Mouse (Mus musculus) gastrocnemius, postnatal 14 days (tissue): ENCODE measurements around the gene Muc5b. TPM values are rescaled to one million over a fixed set of nuclear protein-coding genes. Genes with fewer than 3 reads are reported as not detected.
"Not testable (repeated sequence)": the region's sequence is repeated elsewhere in the genome, so short reads cannot be mapped to it uniquely, and the experiment has no call there.

Source experiments
- DNase-seq: peaks from one replicate; pipeline ENCODE4 v3.0.0; 2021; ENCODE audit warnings: mixed read lengths
- intact Hi-C: fragments of 180-260 bp; cut with DNase I; formaldehyde crosslinking; loops from one replicate; pipeline ENCODE4 v1.15.1; 2025; ENCODE audit warnings: low total_unique reads
- long read RNA-seq, 2 experiments: library from polyadenylated mRNA; stranded (forward); transcript quantifications; one replicate each; pipeline ENCODE4 v2.0.0; 2021
- total RNA-seq, 2 experiments: library from RNA; stranded (reverse); gene quantifications; 2 replicates each; pipeline ENCODE4 v1.2.3; 2021

Muc5b gene
- total RNA-seq = not detected
- long read RNA-seq, experiment 1 = 0 reads
- long read RNA-seq, experiment 2 = 0 reads

DNA sequence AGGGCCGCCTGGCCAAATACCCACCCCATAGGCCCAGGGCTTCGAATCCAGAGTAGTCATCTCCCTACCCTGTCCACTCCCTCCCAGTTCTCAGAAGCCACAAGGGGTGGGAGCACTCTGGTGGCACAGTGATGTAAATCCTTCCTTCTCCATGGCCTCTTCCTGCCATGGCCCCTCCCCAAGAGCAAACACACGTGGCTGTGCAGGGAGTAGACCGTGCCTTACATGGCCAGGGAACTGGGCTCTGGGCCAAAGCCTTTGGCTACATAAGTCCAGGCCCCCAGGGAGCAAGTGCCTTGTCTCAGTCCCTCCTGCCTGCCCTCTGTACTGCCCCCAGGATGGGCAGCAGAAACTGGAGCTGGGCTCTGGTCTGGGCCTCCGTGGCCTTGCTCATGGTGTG is at the start of gene Muc5b:
Gene Muc5b (plus strand): TSS at position 292 of the 400 bp plus-strand sequence.
- intact Hi-C loops = no loop called here
- DNase-seq = no peak

DNA sequence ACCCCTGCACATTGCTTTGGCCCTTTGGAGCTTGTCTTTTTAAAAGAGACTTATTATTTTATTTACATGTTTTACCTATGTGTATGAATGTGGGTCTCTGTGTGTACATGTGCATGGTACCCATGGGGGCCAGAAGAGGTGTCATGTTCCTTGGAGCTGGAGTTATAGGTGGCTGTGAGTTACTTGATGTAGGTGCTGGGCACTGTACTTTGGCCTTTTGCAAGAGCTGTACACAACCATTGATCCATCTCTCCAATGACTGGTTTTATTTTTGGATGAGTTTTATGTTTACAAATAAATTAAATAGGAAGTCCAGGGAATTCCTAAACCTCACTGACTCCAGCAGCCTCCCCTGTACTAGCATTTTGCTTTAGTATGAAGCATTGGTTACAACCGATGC is 44.6 kb upstream of the Muc5b start:
- intact Hi-C loops = no loop called here

DNA sequence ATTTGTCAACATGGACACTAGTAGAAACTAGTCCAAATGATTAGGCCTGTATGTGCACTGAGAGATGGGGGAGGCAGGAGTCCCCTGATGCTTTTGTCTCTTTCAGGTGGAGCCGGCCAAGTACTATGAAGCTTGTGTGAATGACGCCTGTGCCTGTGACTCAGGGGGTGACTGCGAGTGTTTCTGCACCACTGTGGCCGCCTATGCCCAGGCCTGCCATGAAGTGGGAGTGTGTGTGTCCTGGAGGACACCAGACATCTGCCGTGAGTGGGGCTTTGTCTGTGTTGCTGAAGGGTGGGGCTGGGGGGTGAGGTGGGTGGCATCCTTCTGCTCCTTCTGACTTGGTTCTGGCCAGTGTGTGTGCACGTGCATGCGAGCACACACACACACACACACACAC is 35.7 kb upstream of the Muc5b start:
- intact Hi-C loops = no loop called here
- no peak for DNase-seq

More for the DNA sequence above, 44.6 kb upstream of the Muc5b start:
- no peak for DNase-seq

DNA sequence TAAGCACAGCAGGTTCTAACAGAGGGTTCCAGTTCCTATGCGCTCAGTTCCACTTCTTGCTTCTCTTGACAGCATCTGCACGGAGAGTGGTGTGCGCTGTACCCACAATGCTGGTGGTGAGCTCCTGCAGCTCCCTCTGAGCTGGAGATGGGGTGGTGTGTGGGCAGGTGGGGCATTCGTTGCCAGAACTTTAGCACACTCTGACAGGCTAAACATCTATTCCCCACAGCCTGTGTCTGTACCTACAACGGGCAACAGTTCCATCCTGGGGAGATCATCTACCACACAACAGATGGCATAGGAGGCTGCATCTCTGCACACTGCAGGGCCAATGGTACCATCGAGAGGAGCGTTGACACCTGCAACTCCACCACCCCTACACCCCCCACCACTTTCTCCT is 33.5 kb upstream of the Muc5b start:
- DNase-seq = no peak
- intact Hi-C loops = no loop called here

DNA sequence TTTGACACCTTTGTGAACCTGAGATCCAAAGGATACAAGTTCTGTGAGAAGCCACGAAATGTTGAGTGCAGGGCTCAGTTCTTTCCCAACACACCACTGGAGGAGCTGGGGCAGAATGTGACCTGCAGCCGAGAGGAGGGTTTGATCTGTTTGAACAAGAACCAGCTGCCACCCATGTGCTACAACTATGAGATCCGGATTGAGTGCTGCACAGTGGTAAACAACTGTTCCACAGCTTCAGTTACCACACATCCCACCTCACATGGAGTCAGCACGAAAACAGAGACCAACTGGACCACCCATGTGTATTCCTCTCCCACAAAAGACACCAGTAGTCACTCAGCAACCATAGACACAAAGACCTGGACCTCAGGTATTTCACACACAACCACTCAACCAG is 31.0 kb upstream of the Muc5b start:
- DNase-seq, intact Hi-C loops: not testable (repeated sequence)

DNA sequence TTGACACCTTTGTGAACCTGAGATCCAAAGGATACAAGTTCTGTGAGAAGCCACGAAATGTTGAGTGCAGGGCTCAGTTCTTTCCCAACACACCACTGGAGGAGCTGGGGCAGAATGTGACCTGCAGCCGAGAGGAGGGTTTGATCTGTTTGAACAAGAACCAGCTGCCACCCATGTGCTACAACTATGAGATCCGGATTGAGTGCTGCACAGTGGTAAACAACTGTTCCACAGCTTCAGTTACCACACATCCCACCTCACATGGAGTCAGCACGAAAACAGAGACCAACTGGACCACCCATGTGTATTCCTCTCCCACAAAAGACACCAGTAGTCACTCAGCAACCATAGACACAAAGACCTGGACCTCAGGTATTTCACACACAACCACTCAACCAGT is 28.9 kb upstream of the Muc5b start:
- intact Hi-C loops, DNase-seq: not testable (repeated sequence)

DNA sequence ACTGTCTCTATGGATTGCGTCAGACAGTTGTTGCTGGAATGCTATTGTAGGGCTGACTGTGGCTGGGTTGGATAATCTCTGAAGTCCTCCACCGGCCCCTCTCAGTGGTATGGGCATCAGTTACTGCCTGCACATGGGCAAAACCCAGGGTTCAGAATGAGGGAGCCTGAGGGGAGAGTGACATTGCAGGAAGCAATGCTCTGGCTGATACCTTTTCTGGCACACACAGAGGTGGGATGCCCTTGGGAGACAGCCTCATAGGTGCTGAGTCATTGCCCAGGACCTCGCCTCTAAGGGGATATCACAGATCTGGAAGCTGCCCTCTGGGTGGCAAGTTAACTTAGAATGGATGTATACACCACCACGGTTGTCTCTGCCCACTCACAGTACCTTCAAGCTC is 25.5 kb upstream of the Muc5b start:
- intact Hi-C loops = no loop called here
- no peak for DNase-seq

DNA sequence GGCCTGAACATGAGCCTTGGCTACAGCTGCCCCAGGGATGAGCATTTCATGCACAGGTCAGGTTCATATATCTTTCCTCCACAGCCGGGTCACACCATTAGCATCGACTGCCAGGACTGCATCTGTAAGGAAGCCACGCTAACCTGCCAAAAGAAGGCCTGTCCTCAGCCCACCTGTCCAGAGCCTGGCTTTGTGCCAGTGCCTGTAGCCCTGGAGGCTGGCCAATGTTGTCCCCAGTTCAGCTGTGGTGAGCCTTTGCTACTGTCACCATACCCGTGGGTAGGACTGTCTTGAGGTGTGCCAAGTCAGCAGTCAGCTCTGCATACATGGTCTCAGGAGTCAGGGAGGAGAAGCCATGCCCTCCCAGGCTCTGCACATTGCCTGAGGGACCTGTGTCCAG is 23.5 kb upstream of the Muc5b start:
- no peak for DNase-seq

DNA sequence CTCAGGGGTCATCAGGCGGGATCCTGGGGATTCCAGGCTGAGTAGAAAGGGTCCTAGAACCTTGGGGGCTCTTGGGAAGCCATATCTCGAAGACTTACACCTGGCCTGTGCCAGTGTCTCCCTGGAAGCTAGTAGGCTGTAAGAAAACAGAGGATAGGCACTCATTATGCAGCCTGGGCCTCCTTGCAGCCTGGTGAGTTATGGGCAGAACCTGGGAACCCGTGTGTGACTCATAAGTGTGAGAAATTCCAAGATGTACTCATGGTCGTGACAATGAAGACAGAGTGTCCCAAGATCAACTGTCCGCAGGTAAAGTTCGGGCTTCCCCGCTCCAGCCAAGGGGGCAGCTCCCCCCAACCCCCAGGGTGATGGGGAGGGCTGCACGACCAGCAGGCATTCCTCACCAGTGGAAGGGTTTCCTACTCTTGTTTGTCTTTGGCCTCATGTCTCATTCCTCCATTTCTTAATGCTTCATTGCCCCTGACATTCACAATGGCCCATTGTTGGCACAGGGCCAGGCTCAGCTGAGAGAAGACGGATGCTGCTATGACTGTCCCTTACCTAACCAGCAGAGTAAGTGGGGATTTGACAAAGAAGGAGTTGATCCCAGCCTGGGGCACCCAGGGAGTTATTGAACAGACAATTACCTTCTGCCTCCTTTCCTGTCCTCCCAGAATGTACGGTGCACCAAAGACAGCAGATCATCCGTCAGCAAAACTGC is 21.4 kb upstream of the Muc5b start:
- intact Hi-C loops = no loop called here
- DNase-seq = no peak

More for the DNA sequence above, 23.5 kb upstream of the Muc5b start:
- intact Hi-C loops = no loop called here

DNA sequence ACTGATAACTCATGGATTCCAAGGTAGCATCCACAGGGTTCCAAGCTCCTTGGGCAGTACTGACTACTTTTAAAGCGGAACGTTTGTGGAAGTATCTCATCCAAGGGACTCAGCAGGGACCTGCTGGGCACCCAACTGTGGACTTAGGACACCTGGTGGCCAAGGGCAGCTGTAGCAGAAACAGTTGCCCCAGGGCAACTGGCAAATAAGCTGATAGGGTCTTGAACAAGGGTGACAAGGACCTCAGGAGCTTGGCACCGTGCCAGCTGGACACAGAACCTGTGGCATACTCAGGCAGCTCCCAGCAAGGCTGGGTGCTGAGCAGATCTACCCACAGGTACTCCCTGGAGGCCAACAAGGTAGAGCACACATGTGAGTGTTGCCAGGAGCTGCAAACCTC is 20.6 kb upstream of the Muc5b start:
- no peak for DNase-seq
- intact Hi-C loops = no loop called here

DNA sequence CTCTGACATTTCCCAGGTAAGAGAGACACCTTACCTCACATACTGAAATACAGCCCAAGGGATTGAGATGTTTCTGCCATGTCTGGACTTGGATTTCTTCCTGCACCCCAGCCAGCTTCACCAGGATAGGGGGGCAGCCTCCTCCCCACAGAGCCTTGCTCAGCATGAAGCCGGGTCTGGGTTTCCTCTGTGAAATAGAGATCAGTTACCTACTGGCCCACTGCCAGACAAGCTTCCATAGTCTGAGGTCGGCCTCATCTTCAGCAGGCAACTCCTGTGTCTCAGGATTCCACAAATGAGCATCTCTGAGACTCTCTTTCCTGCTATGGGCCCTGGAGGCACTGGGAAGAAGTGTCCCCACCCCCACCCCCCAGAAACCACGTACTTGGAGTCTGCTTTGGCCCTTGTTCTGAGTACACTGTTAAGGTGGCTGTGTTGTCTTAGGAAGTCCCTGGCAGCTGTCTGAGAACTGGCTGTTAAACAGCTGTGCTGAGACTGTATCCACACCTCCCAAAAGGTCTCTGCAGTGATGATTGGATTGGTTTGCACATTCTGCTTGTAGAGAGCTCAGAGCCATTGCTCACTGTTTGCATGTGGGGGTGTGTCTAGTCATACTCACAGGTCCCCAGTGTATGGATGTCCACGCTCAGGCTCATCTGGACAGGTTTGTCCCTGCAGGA is 16.1 kb upstream of the Muc5b start:
- DNase-seq = no peak
- intact Hi-C loops = no loop called here

DNA sequence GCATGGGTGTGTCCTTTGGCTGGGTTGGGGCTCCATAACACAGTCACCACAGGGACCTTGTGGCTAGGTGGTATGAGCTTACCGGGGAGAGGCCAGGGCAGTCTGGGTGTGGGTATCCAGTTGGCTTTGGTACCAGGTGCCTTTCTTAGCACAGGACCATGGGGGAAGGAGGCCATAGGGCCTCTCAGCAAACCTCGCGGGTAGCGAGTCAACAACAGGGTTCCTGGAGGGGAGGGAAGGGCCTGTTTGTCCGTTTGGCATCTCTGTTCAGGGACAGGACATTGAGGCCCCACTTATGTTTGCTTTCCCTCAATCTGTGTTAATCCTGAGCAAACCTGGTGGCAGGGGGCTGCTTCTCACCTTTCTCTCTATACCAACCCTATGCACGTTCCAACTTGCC is 15.2 kb upstream of the Muc5b start:
- intact Hi-C loops = no loop called here
- DNase-seq = no peak

DNA sequence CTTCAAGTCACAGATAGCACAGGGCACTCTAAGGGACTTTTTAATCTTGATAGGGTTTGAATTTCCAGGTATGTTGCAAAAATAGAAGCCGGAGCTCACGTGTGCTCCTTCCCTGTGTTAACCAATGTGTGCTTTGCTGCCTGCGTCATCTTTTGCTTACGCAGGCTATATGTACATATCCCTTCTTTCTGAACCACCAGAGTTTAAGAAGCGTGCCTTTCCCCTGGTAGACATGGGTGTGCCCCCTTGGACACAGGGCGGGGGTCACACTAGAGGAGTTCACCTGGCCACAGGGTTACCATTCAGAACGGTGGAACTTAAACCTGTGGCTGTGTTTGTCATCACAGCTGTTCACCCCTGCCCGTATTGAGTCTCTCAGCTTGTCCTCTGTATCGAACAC is 14.5 kb upstream of the Muc5b start:
- intact Hi-C loops = no loop called here
- DNase-seq = no peak

DNA sequence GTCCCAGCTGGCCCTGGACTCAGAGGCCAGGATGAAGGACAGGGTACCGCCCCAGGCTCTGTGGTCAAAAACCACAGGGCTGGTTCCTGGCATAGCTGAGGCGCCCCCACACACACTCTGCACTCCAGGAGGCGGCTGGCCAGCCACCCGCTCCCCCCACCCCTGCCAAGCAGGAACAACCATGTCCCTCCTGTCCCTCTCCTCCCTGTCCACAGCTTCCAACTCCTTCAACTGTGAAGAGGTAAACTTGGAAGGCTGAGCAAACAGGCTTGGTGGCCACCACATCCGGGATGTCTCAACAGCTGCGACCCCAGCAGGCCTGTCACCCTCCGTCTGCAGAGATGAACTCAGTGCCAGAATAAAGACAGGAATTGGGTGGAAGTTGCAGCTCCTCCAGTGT is 2.9 kb upstream of the Muc5b start:
- intact Hi-C loops = no loop called here
- DNase-seq = no peak

DNA sequence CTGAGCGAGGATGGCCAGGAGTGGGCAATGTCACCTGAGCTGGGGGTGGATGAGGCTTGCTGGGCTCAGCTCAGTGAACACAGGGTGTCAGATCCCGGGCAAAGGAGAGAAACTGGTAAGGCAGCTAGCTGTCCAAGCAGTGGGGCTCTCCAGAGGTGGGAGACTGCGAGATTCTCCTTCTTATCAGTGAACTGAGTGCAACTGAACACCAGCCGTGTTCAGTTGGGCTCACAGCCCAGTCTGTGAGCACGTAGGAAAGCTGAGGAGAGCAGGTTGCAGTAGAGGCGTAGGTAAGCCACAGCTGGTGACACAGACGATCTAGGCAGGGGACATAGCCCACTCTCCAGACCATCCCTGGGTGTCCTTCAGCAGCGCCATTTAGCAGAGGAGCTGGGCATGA is 2.4 kb upstream of the Muc5b start:
- intact Hi-C loops = no loop called here
- DNase-seq = no peak

DNA sequence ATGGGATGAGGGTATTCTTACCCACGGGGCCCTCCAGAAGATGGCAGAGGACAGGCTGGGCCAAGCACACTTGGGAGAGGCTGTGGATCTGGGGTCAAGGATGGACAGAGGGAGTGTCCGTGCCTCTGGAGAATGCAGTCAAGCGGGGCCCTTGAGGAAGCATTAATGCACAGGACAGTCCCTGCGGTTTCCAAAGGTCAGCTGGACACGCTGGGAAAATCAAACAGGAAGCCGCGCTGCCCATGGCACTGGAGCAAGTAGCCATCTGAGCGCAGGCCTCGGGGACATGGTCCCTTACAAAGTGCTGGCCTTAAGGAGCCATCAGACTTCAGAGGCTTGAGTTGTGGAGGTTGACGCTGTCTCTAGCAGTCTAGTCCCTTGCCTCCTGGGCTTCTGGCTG is 1.5 kb downstream of the Muc5b start:
- intact Hi-C loops = no loop called here
- DNase-seq = no peak

DNA sequence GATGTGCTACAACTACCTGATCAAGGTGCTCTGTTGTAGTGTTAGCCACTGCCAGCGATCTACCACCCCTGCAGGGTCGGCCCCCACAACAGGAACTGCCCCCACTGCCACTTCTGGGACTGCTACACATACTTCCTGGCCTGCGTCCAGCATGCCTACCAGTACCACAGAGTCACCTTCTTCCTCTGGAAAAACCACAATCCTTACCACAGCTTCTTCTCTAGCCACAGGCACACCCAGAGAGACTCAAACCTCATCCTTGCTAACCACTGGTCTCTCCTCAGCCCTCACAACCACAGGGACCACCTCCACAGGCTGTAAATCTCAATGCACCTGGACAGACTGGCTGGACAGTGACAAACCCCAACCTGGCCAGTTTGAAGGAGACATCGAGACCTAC is 22.2 kb downstream of the Muc5b start:
- DNase-seq = no peak
- intact Hi-C loops = no loop called here

DNA sequence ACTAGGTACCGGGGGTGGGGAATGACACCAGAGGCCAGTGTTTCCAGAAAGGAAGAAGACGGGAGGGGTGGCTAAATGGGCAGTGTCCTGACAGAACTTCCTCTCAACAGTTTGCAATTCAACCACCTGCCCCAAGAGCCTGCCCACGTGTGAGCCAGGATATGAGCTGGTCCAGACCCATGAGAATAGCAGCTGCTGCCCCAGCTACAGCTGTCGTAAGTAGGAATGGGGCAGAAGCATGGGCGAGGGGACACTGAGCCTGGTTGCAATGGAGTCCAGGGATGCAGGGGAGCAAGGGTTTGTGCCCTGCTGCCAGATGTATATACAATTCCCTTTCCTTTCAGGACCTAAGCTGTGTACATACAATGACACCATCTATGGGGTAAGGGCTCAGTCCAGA is 30.8 kb downstream of the Muc5b start:
- DNase-seq = no peak
- intact Hi-C loops = no loop called here

DNA sequence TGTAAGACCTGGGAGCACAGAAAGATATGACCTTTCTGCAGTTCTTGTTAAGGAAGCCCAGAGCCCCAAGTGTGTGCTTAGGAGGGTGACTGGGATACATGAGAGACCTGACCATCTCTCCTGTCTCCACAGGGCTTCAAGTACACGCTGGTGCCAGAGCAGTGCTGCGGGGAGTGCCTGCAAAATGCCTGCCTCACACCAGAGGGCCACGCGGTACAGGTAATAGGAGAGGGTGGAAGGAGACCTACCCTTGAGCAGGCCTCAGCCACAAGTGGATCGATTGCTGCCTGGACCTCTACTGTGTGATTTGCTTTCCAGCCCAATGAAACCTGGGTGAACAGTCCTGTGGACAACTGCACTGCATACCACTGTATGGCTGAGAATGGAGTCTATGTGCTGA is 31.7 kb downstream of the Muc5b start:
- DNase-seq = no peak
- intact Hi-C loops = no loop called here

DNA sequence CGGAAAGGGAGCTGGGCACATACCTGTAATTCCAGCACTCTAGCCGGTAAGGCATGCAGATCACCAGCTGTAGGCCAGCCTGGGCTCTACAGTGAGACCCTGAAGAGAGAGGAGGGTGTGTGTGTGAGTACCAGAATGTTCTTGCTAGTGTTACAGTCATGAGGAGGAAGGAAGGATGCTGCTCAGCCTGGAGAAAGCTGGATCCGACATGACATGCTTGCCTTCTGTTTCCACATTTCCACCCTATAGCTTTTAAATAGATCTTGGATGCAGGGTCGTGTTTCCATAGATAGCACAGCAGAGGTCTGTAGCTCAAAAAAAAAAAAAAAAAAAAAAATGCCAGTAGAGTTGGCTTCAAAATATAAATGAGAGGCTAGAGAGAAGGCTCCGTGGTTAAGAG is 36.0 kb downstream of the Muc5b start:
- DNase-seq = no peak
- intact Hi-C loops = no loop called here

DNA sequence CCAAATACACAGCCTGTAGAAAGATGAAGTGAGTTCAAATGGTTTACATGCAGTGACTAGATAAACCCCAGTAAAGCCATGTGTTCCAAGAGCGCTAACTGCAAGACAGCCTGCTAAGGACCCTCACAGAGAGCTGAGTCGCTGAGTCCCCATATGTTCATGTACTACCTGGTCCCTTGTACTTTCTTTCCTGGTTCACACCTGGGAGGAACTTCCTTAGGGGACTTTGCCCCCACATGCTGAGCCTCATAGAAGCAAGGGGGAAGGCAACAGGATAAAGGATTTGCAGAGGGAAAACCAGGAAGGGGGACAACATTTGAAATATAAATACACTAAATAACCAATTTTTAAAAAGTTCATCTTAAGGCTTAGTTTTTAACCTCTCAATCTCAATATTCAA is 39.9 kb downstream of the Muc5b start:
- intact Hi-C loops = no loop called here
- DNase-seq = no peak
